Mouse (Mus musculus) kidney, adult 2 months (tissue): ENCODE measurements around the gene 4930544G11Rik.

Experiments
- CTCF ChIP-seq: fragments of 200-500 bp; conservative IDR thresholded peaks from 2 replicates; pipeline ENCODE4 v1.5.1; 2011; ENCODE audit warnings: low read depth, mild to moderate bottlenecking, control low read depth, low read length, moderate library complexity, mixed read lengths; ENCODE audit not compliant: insufficient read depth, insufficient read length
- POLR2A ChIP-seq: fragments of 200-500 bp; IDR thresholded peaks from one replicate; pipeline ENCODE4 v1.6.1; 2011; ENCODE audit warnings: low read depth, low read length, control low read depth

DNA sequence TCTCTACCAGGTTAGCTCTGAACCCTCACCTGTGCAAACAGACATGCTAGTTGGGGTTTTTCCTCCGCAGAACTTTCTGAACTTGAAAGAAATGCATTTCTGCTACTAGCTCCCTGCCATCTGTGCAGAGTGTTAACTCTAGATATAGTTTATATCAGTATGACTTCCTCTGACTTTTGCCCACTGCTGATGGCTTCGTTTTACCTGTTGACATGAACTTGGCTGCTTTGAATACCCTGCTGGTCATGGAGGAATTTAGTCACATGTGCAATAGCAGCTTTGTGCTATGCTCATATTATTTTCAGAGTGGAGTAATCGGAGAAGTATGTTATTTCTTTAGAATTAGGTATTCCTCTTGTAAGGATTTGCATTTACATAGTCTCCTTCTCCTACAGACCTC is 30.7 kb upstream of the 4930544G11Rik start:
- TF ChIP-seq CTCF (no peak), POLR2A (no peak)
